In the genomic region with DNA sequence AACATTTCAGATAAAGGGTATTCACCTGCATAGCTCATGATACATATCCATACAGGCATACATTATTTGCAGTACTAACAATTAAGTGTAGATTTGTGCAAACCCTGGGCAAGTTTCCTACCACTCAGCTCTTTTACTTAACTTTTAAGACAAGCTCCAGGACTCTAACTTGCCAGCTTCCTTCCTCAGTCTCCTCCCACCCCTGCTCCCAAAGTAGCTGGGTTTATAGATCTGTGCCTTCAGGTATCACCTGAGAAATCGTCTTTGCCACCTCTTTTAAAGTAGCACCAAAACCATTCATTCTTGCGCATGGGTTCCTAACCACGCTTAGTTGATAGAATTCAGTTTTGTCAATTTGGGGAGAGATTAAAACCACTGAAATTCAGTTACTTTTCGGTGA, we compare ENCODE assay signal across 9 mouse cellular contexts. TPM values are rescaled to one million over a fixed set of nuclear protein-coding genes. Genes with fewer than 3 reads are reported as not detected.
DNase-seq lines count a peak whose midpoint lies in the region; ATAC-seq and TF ChIP-seq lines count a peak whose summit lies in the region.
"Had no signal": no experiment of that assay in that cellular context is flagged by ENCODE, and none has a peak within 500 bp of the region (broad histone marks: within the 10 kb centered on the region; RNA-seq: fewer than 3 reads in every experiment).

No protein-coding gene starts in this region.

- no peaks in the 10 kb centered on the region for H3K36me3 ChIP-seq in kidney, postnatal 0 days (ENCODE audit: insufficient read depth, low read length)
- H3K36me3 ChIP-seq in hindbrain, embryonic 16.5 days (ENCODE audit: control insufficient read depth, insufficient read depth, low read length): no peaks in the 10 kb centered on the region
- no peaks in the 10 kb centered on the region for H3K36me3 ChIP-seq in myocyte (ENCODE audit: control insufficient read depth, insufficient read depth)

- no peak overlapping the region for H3K4me3 ChIP-seq in kidney, postnatal 0 days (replicated peaks; ENCODE audit: low read depth, low read length)
- 0 out of 2 replicates have a peak overlapping the region, but pooled peaks have one; percentile 28 for H3K4me3 ChIP-seq in brown adipose tissue, adult 24 weeks (ENCODE audit: insufficient read depth, low read depth, low read length)
- H3K4me3 ChIP-seq in hindbrain, embryonic 16.5 days (ENCODE audit: low read length): no peak overlapping the region
- H3K4me3 ChIP-seq in myocyte: peak overlapping the region; percentile 49

- no peaks in the 10 kb centered on the region for H3K79me2 ChIP-seq in myocyte (ENCODE audit: control insufficient read depth, insufficient read depth)

- TF ChIP-seq CTCF in kidney, postnatal 0 days (IDR thresholded peaks at IDR 0.05; ENCODE audit: low read depth): no peak

- no peaks in the 10 kb centered on the region for H3K27me3 ChIP-seq in kidney, postnatal 0 days (ENCODE audit: insufficient read depth, low read length)
- no peaks in the 10 kb centered on the region for H3K27me3 ChIP-seq in hindbrain, embryonic 16.5 days (replicated peaks; ENCODE audit: control insufficient read depth, insufficient read depth, low read length)
- no peaks in the 10 kb centered on the region for H3K27me3 ChIP-seq in myocyte (ENCODE audit: control insufficient read depth, insufficient read depth, insufficient read length)

- peak overlapping the region; percentile 81 for H3K4me2 ChIP-seq in kidney, postnatal 0 days (ENCODE audit: low read length)
- H3K4me2 ChIP-seq in hindbrain, embryonic 16.5 days (ENCODE audit: low read length): peak overlapping the region; percentile 43
- H3K4me2 ChIP-seq in myocyte (ENCODE audit: low read depth): no peak overlapping the region

- no peaks in the 10 kb centered on the region for H3K9me3 ChIP-seq in kidney, postnatal 0 days (replicated peaks; ENCODE audit: low read length)
- H3K9me3 ChIP-seq in hindbrain, embryonic 16.5 days (ENCODE audit: control insufficient read depth, low read length): no peaks in the 10 kb centered on the region

- no peak for TF ChIP-seq POLR2A in myocyte (IDR thresholded peaks at IDR 0.05; ENCODE audit: insufficient read length, low read depth)

- no peaks in the 10 kb centered on the region; the same call in 1 of the 2 replicates for H3K4me1 ChIP-seq in kidney, postnatal 0 days (replicated peaks; ENCODE audit: insufficient read depth, low read length)
- H3K4me1 ChIP-seq in brown adipose tissue, adult 24 weeks (ENCODE audit: control insufficient read depth, insufficient read depth, insufficient read length, low read length): peaks cover 2% of the 10 kb centered on the region; the same call in 1 of the 2 replicates
- peaks cover 23% of the 10 kb centered on the region for H3K4me1 ChIP-seq in hindbrain, embryonic 16.5 days (ENCODE audit: control insufficient read depth, insufficient read depth, low read depth, low read length)

- 52% methylated on average over 4 of the region's 4 CpGs for WGBS in kidney, postnatal 0 days
- WGBS in hindbrain, embryonic 16.5 days: 70% methylated on average over 4 of the region's 4 CpGs

- DNase-seq in kidney, postnatal 0 days (ENCODE audit: low spot score): peak; percentile 6
- DNase-seq in kidney, postnatal 14 days: no peak
- DNase-seq in thymus, postnatal 10 days (ENCODE audit: low spot score in 2 of 2): no peak
- DNase-seq in cerebellum, adult 9-11 months: no peak
- DNase-seq in kidney, postnatal 4 days: no peak
- DNase-seq: lung, postnatal 4 days had no signal

- ATAC-seq in kidney, postnatal 0 days (replicated peaks; ENCODE audit: low FRiP score, low read depth): no peak
- no peak for ATAC-seq in hindbrain, embryonic 16.5 days

- no peak overlapping the region for H3K27ac ChIP-seq in kidney, postnatal 0 days
- no peak overlapping the region for H3K27ac ChIP-seq in brown adipose tissue, adult 24 weeks (replicated peaks; ENCODE audit: low read depth, low read length)
- no peak overlapping the region for H3K27ac ChIP-seq in hindbrain, embryonic 16.5 days (ENCODE audit: low read depth, low read length)

- no peak overlapping the region for H3K9ac ChIP-seq in kidney, postnatal 0 days (ENCODE audit: low read depth, low read length)
- H3K9ac ChIP-seq in hindbrain, embryonic 16.5 days (ENCODE audit: low read depth, low read length): no peak overlapping the region

- no peak overlapping the region for H3ac ChIP-seq in myocyte (ENCODE audit: control insufficient read depth, insufficient read length)

TF ChIP-seq in myocyte, 11 proteins besides CTCF, POLR2A, EP300 and RAD21:
- TF ChIP-seq CEBPB (IDR thresholded peaks at IDR 0.05; ENCODE audit: insufficient read depth, poor library complexity, severe bottlenecking) (no peak), E2F4 (IDR thresholded peaks at IDR 0.05; ENCODE audit: insufficient read depth) (no peak), REST (IDR thresholded peaks at IDR 0.05; ENCODE audit: insufficient read depth, insufficient read length) (no peak), MYOD1 (IDR thresholded peaks at IDR 0.05; ENCODE audit: control insufficient read depth in 1 of 3, insufficient read length in 2 of 3, low read depth in 2 of 3) (no peak), POLR2AphosphoS2 (IDR thresholded peaks at IDR 0.05; ENCODE audit: insufficient read length, low read depth) (no peak), TCF3 (IDR thresholded peaks at IDR 0.05; ENCODE audit: insufficient read length, low read depth) (no peak), TCF12 (IDR thresholded peaks at IDR 0.05; ENCODE audit: insufficient read depth, poor library complexity, severe bottlenecking) (no peak)

RNA-seq across cellular contexts. Expression of a gene that starts 41.1 kb away (rescaled TPM):
- polyA plus RNA-seq in kidney, postnatal 0 days (2015; fragmentation: Nextera tagmentation; extraction: Ambion mirVana): 29.9 and 32.5 TPM in 2 replicates
- polyA plus RNA-seq in brown adipose tissue, adult 24 weeks (2012; ENCODE audit: insufficient read depth, insufficient read length, missing spikeins): 4.4 and 9.2 TPM in 2 replicates
- 49.2 and 56.9 TPM in 2 replicates for polyA plus RNA-seq in hindbrain, embryonic 16.5 days (2015; fragmentation: Nextera tagmentation; extraction: Ambion mirVana)
- polyA plus RNA-seq in myocyte (2012; fragmentation: generic; extraction: Trizol): 2.3 TPM

Comparison
In these comparisons a context has a peak if more than half of its experiments do, and no peak if none do; other contexts are left out.
1. H3K4me3 ChIP-seq: peak in brown adipose tissue, adult 24 weeks (single experiment) and myocyte (single experiment); none in kidney, postnatal 0 days (single experiment) and hindbrain, embryonic 16.5 days (single experiment).